Mouse (Mus musculus) adrenal gland, postnatal 25 days (tissue): ENCODE results near the gene Phf5a. TPM values are rescaled to one million over a fixed set of nuclear protein-coding genes. Genes with fewer than 3 reads are reported as not detected.
"Not testable (repeated sequence)": the region's sequence is repeated elsewhere in the genome, so short reads cannot be mapped to it uniquely, and the experiment has no call there.

Experiments used
- DNase-seq: peaks from one replicate; pipeline ENCODE4 v3.0.0; 2021; ENCODE audit warnings: mixed read lengths
- long read RNA-seq: library from polyadenylated mRNA; stranded (forward); transcript quantifications from one replicate; pipeline ENCODE4 v2.0.0, GENCODE M21; 2021
- total RNA-seq: library from RNA; stranded (reverse); gene quantifications from 2 replicates; pipeline ENCODE4 v1.2.3, GENCODE M21; 2021

Gene Phf5a
- total RNA-seq = 53.8 and 58.7 TPM in 2 replicates
- long read RNA-seq, transcript Phf5a-201 (4 exons, 1,663 nt) = major isoform, 34 of 44 reads
- long read RNA-seq, partial matches to known transcripts = 0 of 44 reads
- long read RNA-seq, other reads (novel, unspliced or antisense) = 10 of 44 reads

DNA sequence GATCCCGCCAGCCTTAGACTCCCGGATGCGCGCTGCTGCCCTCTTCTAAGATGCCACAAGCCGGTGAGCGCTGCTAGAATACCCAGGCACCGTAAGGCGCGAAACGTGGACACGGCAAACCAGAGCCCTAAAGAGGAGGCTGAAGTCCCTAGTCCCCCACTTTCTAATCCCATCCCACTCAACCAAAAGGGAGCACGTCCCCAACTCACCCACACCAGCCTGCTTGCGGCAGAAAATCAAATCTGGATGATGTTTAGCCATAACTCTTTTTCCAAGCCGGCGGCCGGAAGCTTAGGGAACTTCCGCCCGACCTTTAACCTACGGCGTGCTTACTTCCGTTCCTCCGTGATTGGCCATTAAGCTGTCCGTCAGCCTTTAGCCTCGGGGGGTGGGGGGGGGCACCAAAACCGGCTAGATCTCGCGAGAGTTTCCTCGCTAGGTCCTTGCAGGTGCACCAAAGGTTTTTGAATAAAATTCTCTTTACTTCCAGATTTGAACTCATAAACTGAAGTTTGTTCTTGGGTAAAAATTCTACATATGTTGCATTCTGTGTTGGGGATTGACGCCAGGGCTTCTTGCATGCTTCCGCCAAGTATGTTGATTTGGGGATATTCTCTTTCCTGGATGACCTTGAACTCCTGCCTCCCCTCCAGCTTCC lies at the start of gene Phf5a:
TSS of gene Phf5a (minus strand) at position 308 of the 658 bp plus-strand sequence.
- DNase-seq = peak; percentile 81

- DNase-seq = no peak
Measured at GRCm38 (mm10) chr15:81921255-81921654, 49.5 kb upstream of the Phf5a start.

DNA sequence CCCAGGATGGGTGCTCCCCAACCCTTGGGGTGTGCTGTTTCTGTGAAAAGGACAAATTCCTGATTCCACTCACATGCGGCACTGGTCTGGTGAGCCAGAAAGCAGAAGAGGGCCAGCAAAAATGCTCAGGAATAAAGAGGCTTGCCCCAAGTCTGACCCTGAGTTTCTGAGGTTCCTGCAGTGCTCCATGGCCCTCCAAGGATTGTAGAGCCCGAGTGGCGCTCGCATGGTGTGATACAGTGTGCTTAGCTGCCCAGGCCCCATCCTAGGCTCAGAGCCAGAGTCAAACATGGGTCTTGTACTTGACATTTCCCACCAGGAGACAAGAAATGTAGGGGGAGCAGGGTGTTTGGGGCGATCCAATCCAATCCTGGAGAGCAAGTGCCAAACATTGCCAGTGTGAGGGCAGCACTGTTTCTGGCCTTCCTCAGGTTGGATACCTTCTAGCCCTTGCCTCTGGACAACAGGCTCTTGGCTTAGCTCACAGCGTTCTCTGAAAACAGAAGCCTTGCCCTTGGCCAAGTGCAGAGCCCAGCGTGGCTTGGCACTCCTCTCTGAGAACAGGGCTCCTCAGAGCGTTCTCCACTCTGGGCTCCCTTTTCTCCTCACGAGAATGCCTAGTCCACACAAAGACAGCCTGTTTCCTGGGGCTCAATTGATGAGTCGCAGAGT lies 49.0 kb upstream of the Phf5a start:
- DNase-seq = no peak

- DNase-seq = no peak
Measured at GRCm38 (mm10) chr15:81919062-81919461, 47.4 kb upstream of the Phf5a start.

DNA sequence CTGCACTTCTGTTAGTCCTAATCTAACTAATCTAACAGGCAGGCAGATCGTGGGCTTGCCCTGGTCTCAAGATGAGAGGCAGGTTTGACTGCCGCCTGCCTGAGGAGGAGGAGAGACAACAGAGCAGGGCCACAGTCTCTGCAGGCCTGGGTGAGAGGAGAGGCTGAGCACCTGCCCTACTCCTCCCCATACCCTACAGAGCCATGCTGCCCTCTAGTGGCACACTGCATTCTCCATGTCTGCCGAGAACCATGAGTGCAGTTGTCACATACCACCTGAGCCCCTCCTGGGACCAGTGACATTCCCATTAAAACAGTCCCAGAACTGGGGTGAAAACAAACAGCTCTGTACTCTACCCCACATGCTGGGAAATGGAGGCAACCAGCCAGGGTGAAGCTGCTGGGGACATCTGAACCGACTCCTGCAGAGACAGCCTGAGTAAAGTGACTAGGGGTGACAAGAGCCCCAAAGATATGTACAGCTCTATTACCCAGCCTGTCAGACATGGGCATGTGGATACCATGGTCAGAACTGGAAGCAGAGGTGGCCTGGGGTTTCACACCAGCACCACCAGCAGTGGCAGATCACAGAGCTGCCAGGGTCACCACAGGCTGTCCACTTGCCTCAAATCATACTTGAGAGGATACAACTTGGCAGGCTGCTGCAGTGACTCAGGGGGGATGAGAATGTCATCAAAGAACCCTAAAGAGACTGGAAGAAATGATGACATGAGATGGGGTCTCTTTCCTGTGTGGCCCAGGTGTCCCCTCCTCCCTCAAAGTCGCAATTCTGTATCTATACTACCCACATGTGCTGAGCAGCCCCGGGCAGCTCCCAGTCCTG lies 46.1 kb upstream of the Phf5a start:
- peak; percentile 80 for DNase-seq

- DNase-seq = no peak
Measured at GRCm38 (mm10) chr15:81917201-81917600, 45.5 kb upstream of the Phf5a start.

DNA sequence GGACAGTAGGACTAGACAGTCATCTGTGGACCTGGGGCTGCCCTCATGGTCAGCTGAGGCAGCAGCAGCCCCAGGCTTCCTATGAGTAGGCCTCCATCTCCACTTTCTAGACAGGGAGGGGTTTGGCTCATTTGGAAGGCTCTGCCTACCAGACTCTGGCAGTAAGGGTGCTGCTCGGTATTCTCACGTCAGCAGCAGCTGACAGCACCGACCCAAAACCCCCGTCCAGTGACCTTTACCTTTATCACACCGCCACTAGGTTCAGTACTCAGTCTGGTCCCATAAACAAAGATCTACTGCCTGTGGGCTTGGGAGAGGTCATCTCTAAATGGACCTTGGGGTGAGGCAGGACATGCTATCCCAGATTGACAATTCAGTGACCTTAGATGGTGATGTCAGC lies 44.0 kb upstream of the Phf5a start:
- DNase-seq = no peak

GRCm38 (mm10) chr15:81914668-81915067 lies 43.0 kb upstream of the Phf5a start:
- DNase-seq = no peak

DNA sequence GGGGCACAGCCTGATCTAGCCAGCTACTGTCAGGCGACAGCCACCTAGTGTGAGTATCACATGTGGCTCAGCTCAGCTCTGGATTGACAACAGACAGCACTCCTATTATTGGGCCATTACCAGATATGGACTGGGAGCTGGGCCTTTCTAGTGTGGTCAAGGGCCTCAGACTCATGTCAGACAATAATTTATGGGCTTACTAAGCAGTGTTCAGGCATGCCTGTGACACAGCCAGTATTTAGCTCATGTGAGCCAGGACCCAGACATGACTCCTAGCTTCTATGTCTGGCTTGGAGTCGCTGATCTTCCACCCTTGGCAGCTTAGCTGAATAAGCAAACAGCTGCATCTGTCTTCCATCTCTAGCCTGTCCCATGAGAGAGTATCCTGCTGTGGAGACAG lies 40.8 kb upstream of the Phf5a start:
- DNase-seq = no peak

- DNase-seq = not testable (repeated sequence)
Measured at GRCm38 (mm10) chr15:81908767-81909166, 37.1 kb upstream of the Phf5a start.

DNA sequence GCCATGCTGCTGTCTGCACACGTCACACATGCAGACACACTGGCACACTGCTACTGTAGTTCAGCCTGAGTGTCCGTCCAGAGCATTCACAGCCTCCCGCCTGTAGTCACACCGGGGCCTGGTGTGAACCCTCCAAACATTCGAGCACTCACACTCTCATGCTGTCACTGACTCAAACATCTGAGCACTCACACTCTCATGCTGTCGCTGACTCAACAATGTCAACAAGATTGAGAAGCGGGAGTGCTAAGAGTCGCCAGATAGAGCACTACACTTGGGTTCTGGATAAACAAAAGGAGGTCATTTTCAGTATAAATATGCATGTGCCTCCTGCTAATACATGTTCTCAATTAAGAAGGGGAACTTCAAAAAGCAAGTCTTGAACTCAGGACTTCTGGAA lies 36.2 kb upstream of the Phf5a start:
- DNase-seq = no peak

DNA sequence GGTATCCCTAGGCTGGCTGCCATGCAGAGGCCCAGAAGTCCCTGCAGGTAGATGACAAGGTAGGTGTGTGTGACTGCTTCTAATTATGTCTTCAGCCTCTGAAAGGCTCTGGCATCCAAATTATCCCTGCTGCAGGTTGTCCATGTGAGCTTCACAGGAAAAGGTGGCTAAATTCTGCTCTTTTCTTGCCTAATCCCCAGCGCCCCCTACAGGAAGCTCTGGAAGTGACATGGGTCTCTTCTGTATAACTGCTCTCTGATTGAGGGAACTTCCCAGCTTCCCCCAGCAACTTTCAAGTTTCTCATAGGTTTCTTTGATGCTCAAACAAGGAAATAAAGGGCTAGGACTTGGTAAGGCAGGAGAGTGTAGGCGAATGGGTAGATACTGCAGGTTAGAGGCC lies 33.2 kb upstream of the Phf5a start:
- peak; percentile 74 for DNase-seq

GRCm38 (mm10) chr15:81898751-81899150 lies 27.0 kb upstream of the Phf5a start:
- no peak for DNase-seq

- no peak for DNase-seq
Measured at GRCm38 (mm10) chr15:81897607-81898285, 26.0 kb upstream of the Phf5a start.

GRCm38 (mm10) chr15:81896407-81896806 lies 24.7 kb upstream of the Phf5a start:
- DNase-seq = no peak

GRCm38 (mm10) chr15:81894002-81894401 lies 22.3 kb upstream of the Phf5a start:
- DNase-seq = no peak

DNA sequence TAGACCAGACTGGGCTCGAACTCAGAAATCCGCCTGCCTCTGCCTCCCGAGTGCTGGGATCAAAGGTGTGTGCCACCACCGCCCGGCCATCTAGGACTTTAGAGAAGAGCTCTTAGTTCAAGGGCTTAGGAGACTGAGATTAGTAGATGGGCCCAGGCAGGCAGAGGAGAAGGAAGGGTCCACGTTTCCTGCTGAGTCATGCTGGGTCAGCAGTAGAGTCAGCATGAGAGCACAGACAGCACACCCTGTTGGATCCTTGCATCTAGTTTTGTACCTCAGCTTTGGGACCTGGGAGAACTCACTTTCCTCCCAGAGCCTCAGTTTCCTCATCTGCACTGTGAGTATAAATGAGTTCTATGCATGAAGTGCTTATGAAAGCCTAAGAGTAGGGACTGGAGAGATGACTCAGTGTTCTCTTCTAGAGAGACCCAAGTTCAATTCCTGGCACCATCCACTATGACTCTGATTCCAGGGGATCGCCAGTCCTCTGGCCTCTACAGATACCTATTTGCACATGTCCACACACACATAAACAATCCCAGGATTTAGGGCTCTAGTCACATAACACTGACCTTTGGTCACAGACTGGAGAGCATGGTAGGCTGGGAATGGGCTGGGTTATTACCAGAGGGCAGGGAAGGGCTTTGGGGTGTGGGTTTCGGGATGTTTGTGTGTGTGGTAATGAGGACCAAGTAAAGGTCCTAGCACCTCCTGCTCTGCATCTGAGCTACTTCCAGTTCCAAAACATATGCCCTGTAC lies 20.3 kb upstream of the Phf5a start:
- no peak for DNase-seq

- no peak for DNase-seq
Measured at GRCm38 (mm10) chr15:81891140-81891802, 19.6 kb upstream of the Phf5a start.

DNA sequence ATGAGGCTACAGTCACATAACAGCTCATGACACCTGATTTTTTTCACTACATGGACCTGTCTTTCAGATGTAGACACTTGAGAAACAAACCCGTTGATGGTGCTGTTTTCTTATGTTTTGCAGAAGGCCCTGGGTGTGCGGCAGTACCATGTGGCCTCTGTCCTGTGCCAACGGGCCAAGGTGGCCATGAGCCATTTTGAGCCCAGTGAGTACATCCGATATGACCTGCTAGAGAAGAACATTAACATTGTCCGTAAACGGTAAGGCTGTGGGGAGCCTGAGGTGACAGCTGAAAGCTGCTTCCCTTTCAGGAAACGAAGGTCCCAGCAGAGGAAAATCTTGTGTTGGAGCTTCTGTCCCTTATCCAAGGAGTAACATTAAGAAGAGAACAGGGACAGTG lies 17.5 kb upstream of the Phf5a start:
- DNase-seq = no peak

GRCm38 (mm10) chr15:81886795-81887550 lies 15.3 kb upstream of the Phf5a start:
- no peak for DNase-seq
